Mouse (Mus musculus): ENCODE results near the gene Gpx7.

Gpx7 gene

GRCm38 (mm10) chr4:108406861-108407401 is at the start of gene Gpx7:
Gene Gpx7 (minus strand): TSS chr4:108406961.
- POLR2A ChIA-PET = interaction anchor here in 3 of 4 experiments (0.5 to 4.0 kb wide), 52 partner anchors 9 to 517 kb away, joined by 3 to 26 read pairs (median 5); partner anchors contain the start of genes Tut4 (in 3 of the 3), Coa7 (in 2 of the 3), 0610037L13Rik (in 1 of the 3) and Btf3l4 (in 1 of the 3)
- CTCF ChIA-PET = interaction anchor here in 2 of 4 experiments (0.6 to 1.6 kb wide), 6 partner anchors 12 to 1138 kb away, joined by 3 to 5 read pairs (median 3); no protein-coding TSS in a partner anchor

GRCm38 (mm10) chr4:108456028-108456427 is 49.3 kb upstream of the Gpx7 start:
- CTCF ChIA-PET = no interaction called here
- POLR2A ChIA-PET = interaction anchor here in 2 of 4 experiments (0.5 to 1.4 kb wide), 2 partner anchors 10 to 154 kb away, joined by 5 to 6 read pairs; no protein-coding TSS in a partner anchor

GRCm38 (mm10) chr4:108448091-108448490 is 41.3 kb upstream of the Gpx7 start:
- ChIA-PET CTCF (interaction anchor here in 3 of 4 experiments (0.6 to 0.7 kb wide), 4 partner anchors 10 to 1099 kb away, joined by 3 to 13 read pairs (median 8); no protein-coding TSS in a partner anchor), POLR2A (interaction anchor here in 1 of 4 experiments (0.6 kb wide), 1 partner anchor 33 kb away, joined by 6 read pairs; no protein-coding TSS in a partner anchor)

GRCm38 (mm10) chr4:108438082-108438840 is 31.5 kb upstream of the Gpx7 start:
- ChIA-PET POLR2A (interaction anchor here in 1 of 4 experiments (1.0 kb wide), 1 partner anchor 15 kb away, joined by 4 read pairs; no protein-coding TSS in a partner anchor), CTCF (interaction anchor here in 1 of 4 experiments (0.6 kb wide), 1 partner anchor 10 kb away, joined by 12 read pairs; no protein-coding TSS in a partner anchor)

- ChIA-PET CTCF (no interaction called here), POLR2A (interaction anchor here in 1 of 4 experiments (0.6 kb wide), 1 partner anchor 145 kb away, joined by 3 read pairs; no protein-coding TSS in a partner anchor)
Measured at GRCm38 (mm10) chr4:108436225-108436624, 29.5 kb upstream of the Gpx7 start.

- CTCF ChIA-PET = interaction anchor here in 1 of 4 experiments (0.5 kb wide), 1 partner anchor 166 kb away, joined by 6 read pairs; no protein-coding TSS in a partner anchor
Measured at GRCm38 (mm10) chr4:108435646-108436045, 28.9 kb upstream of the Gpx7 start.

GRCm38 (mm10) chr4:108434781-108435180 is 28.0 kb upstream of the Gpx7 start:
- CTCF ChIA-PET = no interaction called here
- POLR2A ChIA-PET = interaction anchor here in 1 of 4 experiments (1.1 kb wide), 1 partner anchor 9 kb away, joined by 3 read pairs; no protein-coding TSS in a partner anchor

More at GRCm38 (mm10) chr4:108435646-108436045, 28.9 kb upstream of the Gpx7 start:
- POLR2A ChIA-PET = interaction anchor here in 1 of 4 experiments (0.6 kb wide), 1 partner anchor 145 kb away, joined by 3 read pairs; no protein-coding TSS in a partner anchor

GRCm38 (mm10) chr4:108434221-108434620 is 27.5 kb upstream of the Gpx7 start:
- ChIA-PET CTCF (no interaction called here), POLR2A (interaction anchor here in 1 of 4 experiments (1.1 kb wide), 1 partner anchor 9 kb away, joined by 3 read pairs; no protein-coding TSS in a partner anchor)

GRCm38 (mm10) chr4:108433341-108433740 is 26.6 kb upstream of the Gpx7 start:
- CTCF ChIA-PET = no interaction called here

GRCm38 (mm10) chr4:108431561-108431936 is 24.8 kb upstream of the Gpx7 start:
- ChIA-PET POLR2A (interaction anchor here in 3 of 4 experiments (0.5 to 1.4 kb wide), 5 partner anchors 27 to 1265 kb away, joined by 3 to 5 read pairs (median 3); partner anchors contain the start of gene Tut4 (in 1 of the 3)), CTCF (interaction anchor here in 1 of 4 experiments (0.7 kb wide), 1 partner anchor 78 kb away, joined by 6 read pairs; no protein-coding TSS in a partner anchor)

More at GRCm38 (mm10) chr4:108433341-108433740, 26.6 kb upstream of the Gpx7 start:
- POLR2A ChIA-PET = interaction anchor here in 1 of 4 experiments (1.4 kb wide), 1 partner anchor 29 kb away, joined by 3 read pairs; no protein-coding TSS in a partner anchor

- ChIA-PET CTCF (no interaction called here), POLR2A (interaction anchor here in 2 of 4 experiments (0.6 to 1.4 kb wide), 5 partner anchors 28 to 625 kb away, joined by 3 to 5 read pairs (median 4); partner anchors contain the start of gene Tut4 (in 1 of the 2))
Measured at GRCm38 (mm10) chr4:108430656-108431560, 24.1 kb upstream of the Gpx7 start.

- CTCF ChIA-PET = no interaction called here
- POLR2A ChIA-PET = interaction anchor here in 2 of 4 experiments (0.5 to 1.6 kb wide), 8 partner anchors 12 to 110 kb away, joined by 3 to 7 read pairs (median 4); partner anchors contain the start of genes Tut4 (in 2 of the 2) and Gpx7 (in 1 of the 2)
Measured at GRCm38 (mm10) chr4:108428341-108428721, 21.6 kb upstream of the Gpx7 start.

GRCm38 (mm10) chr4:108427719-108428340 is 21.1 kb upstream of the Gpx7 start:
- ChIA-PET CTCF (interaction anchor here in 1 of 4 experiments (0.5 kb wide), 1 partner anchor 52 kb away, joined by 6 read pairs; no protein-coding TSS in a partner anchor), POLR2A (interaction anchor here in 2 of 4 experiments (0.5 to 1.6 kb wide), 10 partner anchors 12 to 109 kb away, joined by 3 to 7 read pairs (median 4); partner anchors contain the start of genes Tut4 (in 2 of the 2) and Gpx7 (in 1 of the 2))

- ChIA-PET POLR2A (interaction anchor here in 2 of 4 experiments (0.6 to 3.0 kb wide), 6 partner anchors 10 to 60 kb away, joined by 3 to 10 read pairs (median 4); partner anchors contain the start of genes Gpx7 (in 1 of the 2) and Tut4 (in 1 of the 2)), CTCF (interaction anchor here in 1 of 4 experiments (0.6 kb wide), 1 partner anchor 55 kb away, joined by 3 read pairs; no protein-coding TSS in a partner anchor)
Measured at GRCm38 (mm10) chr4:108424587-108424986, 17.8 kb upstream of the Gpx7 start.

- CTCF ChIA-PET = interaction anchor here in 2 of 4 experiments (0.6 to 1.6 kb wide), 2 partner anchors 13 to 116 kb away, joined by 3 to 4 read pairs; no protein-coding TSS in a partner anchor
- POLR2A ChIA-PET = interaction anchor here in 3 of 4 experiments (0.6 to 4.0 kb wide), 36 partner anchors 9 to 1729 kb away, joined by 3 to 26 read pairs (median 4); partner anchors contain the start of genes Tut4 (in 3 of the 3), Btf3l4 (in 1 of the 3) and Coa7 (in 1 of the 3)
Measured at GRCm38 (mm10) chr4:108407621-108408020, 860 bp upstream of the Gpx7 start.

GRCm38 (mm10) chr4:108406138-108406860 is 462 bp downstream of the Gpx7 start:
- ChIA-PET POLR2A (interaction anchor here in 3 of 4 experiments (0.6 to 4.0 kb wide), 52 partner anchors 8 to 517 kb away, joined by 3 to 26 read pairs (median 5); partner anchors contain the start of genes Tut4 (in 3 of the 3), Coa7 (in 2 of the 3), 0610037L13Rik (in 1 of the 3) and Btf3l4 (in 1 of the 3)), CTCF (interaction anchor here in 2 of 4 experiments (0.7 to 1.6 kb wide), 5 partner anchors 11 to 67 kb away, joined by 3 to 5 read pairs (median 3); no protein-coding TSS in a partner anchor)

Measured in embryonic stem cell, embryonic (primary cell).